Mouse (Mus musculus) spleen, postnatal 0 days (tissue): ENCODE data around the gene Slc7a1. TPM values are rescaled to one million over a fixed set of nuclear protein-coding genes. Genes with fewer than 3 reads are reported as not detected.

Source experiments
- polyA plus RNA-seq: library from polyadenylated mRNA; unstranded; fragments of >200 nt; fragmentation: Nextera tagmentation; extraction: Ambion mirVana; gene quantifications from 2 replicates; pipeline ENCODE4 v1.2.1, GENCODE M21; 2015

Gene Slc7a1
- polyA plus RNA-seq, result 19.0 and 20.5 TPM in 2 replicates

DNA sequence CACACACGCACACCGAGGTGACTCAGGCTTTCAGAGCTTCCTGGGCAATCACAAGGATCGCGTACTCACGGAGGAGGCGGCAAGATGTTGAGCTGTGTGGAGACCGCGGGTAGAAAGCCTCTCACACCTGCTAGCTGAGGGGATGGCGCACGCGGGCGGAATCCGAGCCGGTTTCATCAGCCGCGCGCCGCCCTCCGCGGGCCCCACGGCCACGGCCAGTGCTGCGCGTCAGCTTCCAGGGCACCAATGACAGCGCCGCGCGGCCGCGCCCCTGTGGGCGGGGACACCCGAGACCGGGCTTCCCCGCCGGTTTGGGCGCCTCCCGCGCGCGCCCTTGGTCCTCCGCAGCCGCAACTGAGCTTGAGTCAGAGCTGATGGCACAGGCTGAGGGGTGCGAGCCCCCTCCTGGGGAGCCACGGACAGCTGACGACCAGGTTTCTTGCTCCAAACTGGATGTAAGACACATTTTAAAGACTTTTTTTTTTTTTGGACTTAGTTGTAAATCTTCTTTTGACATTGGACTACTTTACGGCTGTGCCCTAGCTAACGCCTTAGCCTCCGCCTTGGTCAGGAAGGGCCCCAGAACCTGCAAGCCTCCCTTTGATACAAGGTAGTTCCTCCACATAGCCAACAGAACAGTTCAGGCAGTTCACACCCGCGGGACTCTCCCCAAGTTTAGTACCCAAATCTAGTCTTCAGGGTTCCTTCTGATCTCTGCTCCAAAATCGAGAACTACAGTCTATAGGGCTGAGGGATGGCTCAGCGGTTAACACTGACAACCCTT lies at the start of gene Slc7a1:
TSS of gene Slc7a1 (minus strand) at position 245 of the 784 bp plus-strand sequence.

Other genes with a start within 250 kb of the Slc7a1 start
- 33.1 and 38.7 TPM in 2 replicates for gene Ubl3, start 152.9 kb upstream of the Slc7a1 start, polyA plus RNA-seq